Mouse (Mus musculus) neural tube, embryonic 11.5 days (tissue): Measurements from ENCODE around the gene Rbfox2. TPM values are rescaled to one million over a fixed set of nuclear protein-coding genes. Genes with fewer than 3 reads are reported as not detected.

Experiments used
- ATAC-seq: fragments of 200-750 bp; cut with Nextera tagmentation; 2 replicates; pipeline ENCODE4 v1.8.0; 2017; ENCODE audit warnings: moderate number of reproducible peaks, mild to moderate bottlenecking, moderate TSS enrichment, moderate library complexity; ENCODE audit not compliant: insufficient read depth, low FRiP score, low TSS enrichment
- DNase-seq: peaks from one replicate; pipeline ENCODE4 v3.0.0-alpha.2; 2015; ENCODE audit warnings: low spot score
- H3K27ac ChIP-seq: fragments of 300-500 bp; sonication (generic); 2 replicates; pipeline ENCODE4 v1.5.1; 2014; ENCODE audit warnings: low read depth, mild to moderate bottlenecking, low read length
- H3K27me3 ChIP-seq: fragments of 300-500 bp; sonication (generic); 2 replicates; pipeline ENCODE4 v1.6.1; 2014; ENCODE audit warnings: mild to moderate bottlenecking, low read length, mixed read lengths; ENCODE audit not compliant: control insufficient read depth, insufficient read depth
- H3K36me3 ChIP-seq: fragments of 300-500 bp; sonication (generic); 2 replicates; pipeline ENCODE4 v1.6.1; 2014; ENCODE audit warnings: mild to moderate bottlenecking, low read length, moderate library complexity, mixed read lengths; ENCODE audit not compliant: control insufficient read depth, insufficient read depth
- H3K4me1 ChIP-seq: fragments of 300-500 bp; sonication (generic); 2 replicates; pipeline ENCODE4 v1.6.1; 2014; ENCODE audit warnings: low read length, mixed read lengths; ENCODE audit not compliant: control insufficient read depth, insufficient read depth
- H3K4me2 ChIP-seq: fragments of 300-500 bp; sonication (generic); 2 replicates; pipeline ENCODE4 v1.6.1; 2014; ENCODE audit warnings: low read depth, mild to moderate bottlenecking, moderate library complexity
- H3K4me3 ChIP-seq: fragments of 300-500 bp; sonication (generic); 2 replicates; pipeline ENCODE4 v1.5.1; 2014; ENCODE audit warnings: low read depth, low read length
- H3K9ac ChIP-seq: fragments of 300-500 bp; sonication (generic); 2 replicates; pipeline ENCODE4 v1.6.1; 2014; ENCODE audit warnings: mild to moderate bottlenecking, low read length
- H3K9me3 ChIP-seq: fragments of 300-500 bp; sonication (generic); 2 replicates; pipeline ENCODE4 v1.6.1; 2016; ENCODE audit warnings: low read length; ENCODE audit not compliant: control insufficient read depth
- WGBS: fragments of 180-500 bp; shearing (Covaris S2); extraction: QIAGEN DNeasy Blood & Tissue Kit; methylation state at CpG from one replicate; pipeline ENCODE4 v1.1.7; 2014; 5-methylcytosine and 5-hydroxymethylcytosine counted together
- polyA plus RNA-seq: library from polyadenylated mRNA; unstranded; fragments of >200 nt; fragmentation: Nextera tagmentation; extraction: Ambion mirVana; gene quantifications from 2 replicates; pipeline ENCODE4 v1.2.1, GENCODE M21; 2014

Rbfox2 gene
- polyA plus RNA-seq, 1 experiment from 2014 or later: 123 TPM

- Histone ChIP-seq H3K4me1 (no peaks in the 10 kb centered on the region), H3K9me3 (no peaks in the 10 kb centered on the region), H3K36me3 (no peaks in the 10 kb centered on the region; the same call in 1 of the 2 replicates), H3K4me3 (no peak overlapping the region), H3K27ac (no peak overlapping the region), H3K27me3 (no peaks in the 10 kb centered on the region), H3K4me2 (no peak overlapping the region), H3K9ac (no peak overlapping the region)
- no peak for DNase-seq
- no peak for ATAC-seq
- 31% methylated on average over 3 of the region's 3 CpGs for WGBS
These were observed 189.6 kb downstream of the Rbfox2 start for GRCm38 (mm10) chr15:77117209-77117608.

- WGBS: 91% methylated on average over 9 of the region's 9 CpGs
These were observed 190.6 kb downstream of the Rbfox2 start for GRCm38 (mm10) chr15:77116139-77116722.

GRCm38 (mm10) chr15:77115456-77115855, 191.3 kb downstream of the Rbfox2 start:
- no peak for ATAC-seq

More at GRCm38 (mm10) chr15:77116139-77116722, 190.6 kb downstream of the Rbfox2 start:
- Histone ChIP-seq H3K9me3 (no peaks in the 10 kb centered on the region), H3K4me3 (no peak overlapping the region), H3K36me3 (peaks cover 2% of the 10 kb centered on the region; the same call in 1 of the 2 replicates), H3K9ac (no peak overlapping the region), H3K27me3 (no peaks in the 10 kb centered on the region), H3K27ac (no peak overlapping the region), H3K4me2 (no peak overlapping the region), H3K4me1 (no peaks in the 10 kb centered on the region)
- DNase-seq: no peak
- no peak for ATAC-seq

GRCm38 (mm10) chr15:77113591-77113990, 193.2 kb downstream of the Rbfox2 start:
- Histone ChIP-seq H3K4me3 (no peak overlapping the region), H3K9me3 (no peaks in the 10 kb centered on the region), H3K4me2 (no peak overlapping the region), H3K9ac (no peak overlapping the region), H3K27ac (no peak overlapping the region), H3K27me3 (no peaks in the 10 kb centered on the region), H3K36me3 (peaks cover 2% of the 10 kb centered on the region; the same call in 1 of the 2 replicates), H3K4me1 (no peaks in the 10 kb centered on the region)
- WGBS: 95% methylated on average over 9 of the region's 9 CpGs
- no peak for DNase-seq
- ATAC-seq: no peak

More at GRCm38 (mm10) chr15:77115456-77115855, 191.3 kb downstream of the Rbfox2 start:
- Histone ChIP-seq H3K36me3 (peaks cover 2% of the 10 kb centered on the region; the same call in 1 of the 2 replicates), H3K9ac (no peak overlapping the region), H3K27me3 (no peaks in the 10 kb centered on the region), H3K4me3 (no peak overlapping the region), H3K4me2 (no peak overlapping the region), H3K4me1 (no peaks in the 10 kb centered on the region), H3K27ac (no peak overlapping the region), H3K9me3 (no peaks in the 10 kb centered on the region)
- 84% methylated on average over 4 of the region's 4 CpGs for WGBS
- DNase-seq: no peak

GRCm38 (mm10) chr15:77112378-77112777, 194.4 kb downstream of the Rbfox2 start:
- ATAC-seq (no peak), DNase-seq (no peak)
- no peak overlapping the region for H3K4me2 ChIP-seq
- WGBS: 92% methylated on average over 2 of the region's 2 CpGs
- H3K27ac ChIP-seq: no peak overlapping the region
- no peak overlapping the region for H3K4me3 ChIP-seq
- H3K27me3 ChIP-seq: no peaks in the 10 kb centered on the region
- no peak overlapping the region for H3K9ac ChIP-seq
- H3K9me3 ChIP-seq: no peaks in the 10 kb centered on the region
- H3K36me3 ChIP-seq: peaks cover 2% of the 10 kb centered on the region; the same call in 1 of the 2 replicates
- H3K4me1 ChIP-seq: no peaks in the 10 kb centered on the region

GRCm38 (mm10) chr15:77111924-77112323, 194.9 kb downstream of the Rbfox2 start:
- H3K9me3 ChIP-seq: no peaks in the 10 kb centered on the region
- no peaks in the 10 kb centered on the region for H3K4me1 ChIP-seq
- no peak overlapping the region for H3K27ac ChIP-seq
- no peak overlapping the region for H3K9ac ChIP-seq
- ATAC-seq (no peak), DNase-seq (no peak)
- peaks cover 2% of the 10 kb centered on the region; the same call in 1 of the 2 replicates for H3K36me3 ChIP-seq
- H3K27me3 ChIP-seq: no peaks in the 10 kb centered on the region
- H3K4me2 ChIP-seq: no peak overlapping the region
- WGBS: 82% methylated on average over 7 of the region's 7 CpGs
- H3K4me3 ChIP-seq: no peak overlapping the region

- Histone ChIP-seq H3K9ac (no peak overlapping the region), H3K4me2 (no peak overlapping the region), H3K4me1 (no peaks in the 10 kb centered on the region), H3K4me3 (no peak overlapping the region), H3K27ac (no peak overlapping the region), H3K27me3 (no peaks in the 10 kb centered on the region), H3K9me3 (no peaks in the 10 kb centered on the region), H3K36me3 (peaks cover 2% of the 10 kb centered on the region; the same call in 1 of the 2 replicates)
- WGBS: 87% methylated on average over 11 of the region's 11 CpGs
- no peak for ATAC-seq
- DNase-seq: no peak
These were observed 196.4 kb downstream of the Rbfox2 start for GRCm38 (mm10) chr15:77110452-77110851.

GRCm38 (mm10) chr15:77107169-77107908, 199.5 kb downstream of the Rbfox2 start:
- Histone ChIP-seq H3K27ac (no peak overlapping the region), H3K4me1 (no peaks in the 10 kb centered on the region), H3K4me3 (no peak overlapping the region), H3K9me3 (no peaks in the 10 kb centered on the region), H3K36me3 (peaks cover 2% of the 10 kb centered on the region; the same call in 1 of the 2 replicates), H3K4me2 (no peak overlapping the region), H3K9ac (no peak overlapping the region), H3K27me3 (no peaks in the 10 kb centered on the region)
- ATAC-seq (no peak), DNase-seq (no peak)
- 82% methylated on average over 10 of the region's 10 CpGs for WGBS

- no peaks in the 10 kb centered on the region for H3K9me3 ChIP-seq
- H3K4me1 ChIP-seq: no peaks in the 10 kb centered on the region
- WGBS: 87% methylated on average over 10 of the region's 10 CpGs
- no peaks in the 10 kb centered on the region for H3K36me3 ChIP-seq
- H3K4me3 ChIP-seq: no peak overlapping the region
- no peak overlapping the region for H3K27ac ChIP-seq
- no peaks in the 10 kb centered on the region for H3K27me3 ChIP-seq
- no peak overlapping the region for H3K4me2 ChIP-seq
- DNase-seq (no peak), ATAC-seq (no peak)
- no peak overlapping the region for H3K9ac ChIP-seq
These were observed 201.5 kb downstream of the Rbfox2 start for GRCm38 (mm10) chr15:77105273-77105672.
